Mouse (Mus musculus): ENCODE results near the gene Pbxip1.

Pbxip1 gene

DNA sequence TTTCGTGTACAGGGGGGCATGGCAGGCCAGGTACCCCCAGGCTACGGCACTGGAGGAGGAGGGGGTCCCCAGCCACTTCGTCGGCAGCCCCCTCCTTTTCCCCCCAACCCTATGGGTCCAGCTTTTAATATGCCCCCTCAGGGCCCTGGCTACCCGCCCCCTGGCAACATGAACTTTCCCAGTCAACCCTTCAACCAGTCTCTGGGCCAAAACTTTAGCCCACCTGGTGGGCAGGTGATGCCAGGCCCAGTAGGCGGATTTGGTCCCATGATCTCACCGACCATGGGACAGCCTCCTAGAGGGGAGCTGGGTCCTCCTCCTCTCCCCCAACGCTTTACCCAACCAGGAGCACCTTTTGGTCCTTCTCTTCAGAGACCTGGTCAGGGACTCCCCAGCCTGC is 3.9 kb upstream of the Pbxip1 start:
- WGBS = 86% methylated on average over 8 of the region's 8 CpGs

DNA sequence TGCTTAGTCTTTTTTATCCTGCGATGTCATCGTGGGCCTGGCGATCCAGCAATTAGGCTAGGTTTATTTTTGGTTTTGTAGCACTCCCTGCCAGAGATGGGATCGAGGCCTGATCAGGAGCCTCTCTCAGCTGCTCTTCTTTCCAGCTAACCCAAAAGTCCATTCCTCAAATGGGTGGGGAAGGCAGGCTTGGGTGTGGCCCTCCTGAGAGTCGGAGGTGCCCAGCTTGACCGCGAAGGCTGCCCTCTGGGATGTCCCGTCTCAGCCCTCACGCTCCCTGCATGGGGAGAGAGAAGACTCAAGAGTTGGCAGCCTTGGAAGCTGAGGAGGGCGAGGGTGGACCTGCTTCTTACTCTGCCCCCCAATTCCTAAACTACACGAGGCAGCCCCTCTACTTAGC is 2.0 kb upstream of the Pbxip1 start:
- 54% methylated on average over 11 of the region's 11 CpGs for WGBS

DNA sequence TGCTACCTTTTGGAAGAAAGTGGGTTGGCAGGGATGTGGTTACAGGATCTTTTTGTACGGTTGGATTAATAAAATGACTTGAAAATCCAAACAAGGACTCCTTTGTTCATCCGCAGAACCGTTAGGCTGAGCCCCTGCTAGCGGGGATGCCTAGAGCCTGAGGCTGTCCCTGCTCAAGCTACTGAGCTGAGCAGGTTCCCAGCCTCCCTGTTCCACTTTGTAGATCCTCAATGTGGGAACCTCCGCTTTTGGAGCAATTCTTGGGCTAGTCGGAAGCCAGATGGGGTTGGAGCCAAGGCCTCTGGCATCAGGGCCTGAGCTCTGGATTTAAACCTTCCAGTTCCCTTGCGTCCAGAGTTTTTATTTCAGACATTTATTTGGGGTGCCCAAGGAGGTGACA is 1.5 kb upstream of the Pbxip1 start:
- 49% methylated on average over 7 of the region's 7 CpGs for WGBS

DNA sequence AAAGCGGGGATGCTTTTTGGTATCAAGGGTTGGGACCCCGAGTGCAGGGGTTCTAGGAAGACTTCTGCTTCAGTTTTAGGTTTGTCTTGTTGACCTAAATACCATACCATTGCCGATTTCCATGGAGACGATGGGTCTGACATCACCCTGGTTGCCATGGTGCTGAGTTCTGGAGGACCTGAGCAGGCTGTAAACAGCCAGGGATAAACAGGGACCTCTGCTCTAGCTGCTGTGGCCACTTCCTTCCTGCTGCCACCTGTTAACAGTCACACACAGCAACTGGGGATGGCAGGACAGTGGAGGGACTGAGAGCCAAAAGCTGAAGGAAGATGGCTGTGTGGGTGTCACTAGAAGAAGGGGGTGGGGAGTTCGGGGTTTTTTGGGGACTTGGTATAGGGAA is 763 bp downstream of the Pbxip1 start:
- WGBS = 12% methylated on average over 5 of the region's 5 CpGs

DNA sequence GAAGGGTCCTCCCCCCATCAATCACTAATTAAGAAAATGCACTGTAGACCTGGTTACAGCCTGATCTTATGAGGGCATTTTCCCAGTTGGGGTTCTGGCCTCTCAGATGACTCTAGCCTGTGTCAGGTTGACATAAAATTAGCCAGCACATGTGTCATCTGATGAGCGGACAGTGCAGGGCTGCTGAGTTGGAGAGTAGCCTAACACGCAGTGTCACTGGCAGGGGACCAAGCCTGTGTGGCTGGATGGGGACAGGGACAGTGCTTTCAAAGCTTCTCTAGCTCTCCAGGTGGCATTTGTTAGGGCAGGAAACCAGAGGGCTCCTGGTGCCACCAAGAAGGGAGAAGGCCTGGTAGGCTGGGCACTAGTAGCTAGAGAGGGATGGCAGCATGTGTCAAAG is 4.2 kb downstream of the Pbxip1 start:
- WGBS = 84% methylated on average over 2 of the region's 2 CpGs

DNA sequence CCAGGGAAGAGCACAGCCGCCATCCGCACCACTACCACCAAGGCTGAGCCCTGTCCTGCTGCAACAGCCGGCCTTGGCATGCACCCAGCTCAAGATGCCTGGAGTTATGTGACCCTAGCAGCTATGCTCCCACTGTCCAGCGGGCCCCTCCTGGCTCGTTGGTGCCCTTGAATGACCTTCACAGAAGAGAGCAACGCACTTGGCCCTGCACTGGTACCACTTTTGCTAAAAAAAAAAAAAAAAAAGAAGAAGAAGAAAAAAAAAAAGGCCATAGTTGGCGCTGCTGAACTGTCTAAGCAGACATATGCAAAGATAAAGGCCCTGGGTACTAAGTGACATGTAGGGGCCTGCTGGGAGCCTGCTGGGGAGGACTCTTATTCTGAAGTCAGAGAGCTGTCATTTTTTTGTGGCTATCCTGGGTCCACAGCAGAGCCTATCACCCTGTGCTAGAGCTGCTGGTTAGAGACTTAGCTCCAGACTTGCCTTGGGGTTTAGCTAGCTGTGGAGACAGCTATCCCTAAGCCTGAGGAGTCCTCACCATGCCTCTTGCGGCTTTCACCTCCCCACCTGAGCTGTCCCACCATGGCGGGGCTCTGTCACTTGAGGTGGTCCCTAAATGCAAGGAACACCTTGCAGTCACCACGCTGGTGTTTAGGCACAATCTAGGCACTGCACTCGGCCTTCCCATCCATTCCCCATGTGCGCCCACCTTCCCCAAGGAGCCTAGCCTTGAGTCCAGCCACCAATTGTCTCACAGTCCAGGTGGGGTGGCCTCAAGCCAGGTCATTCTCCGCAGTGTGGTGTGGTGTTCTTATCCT is 12.4 kb downstream of the Pbxip1 start:
- WGBS = 67% methylated on average over 13 of the region's 13 CpGs

DNA sequence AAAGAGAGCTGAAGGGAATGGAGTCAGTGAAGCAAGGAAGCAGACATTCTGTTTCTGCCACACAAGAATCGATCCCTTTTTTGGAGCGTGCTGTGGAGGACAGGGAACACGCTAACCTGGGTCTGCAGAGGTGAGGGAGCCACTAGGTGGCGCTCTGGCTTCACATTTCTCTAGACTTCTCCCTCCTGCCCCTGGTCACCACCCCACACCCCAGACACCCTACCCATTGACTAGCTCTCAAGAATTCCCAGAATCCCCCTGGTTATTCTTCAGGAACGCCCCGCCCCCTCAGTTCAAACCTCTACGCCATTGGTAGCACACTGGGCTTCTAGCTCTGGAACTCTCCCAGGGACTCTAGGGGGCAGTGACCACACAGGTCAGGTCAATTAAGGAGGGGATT is 13.0 kb downstream of the Pbxip1 start:
- 34% methylated on average over 7 of the region's 7 CpGs for WGBS

DNA sequence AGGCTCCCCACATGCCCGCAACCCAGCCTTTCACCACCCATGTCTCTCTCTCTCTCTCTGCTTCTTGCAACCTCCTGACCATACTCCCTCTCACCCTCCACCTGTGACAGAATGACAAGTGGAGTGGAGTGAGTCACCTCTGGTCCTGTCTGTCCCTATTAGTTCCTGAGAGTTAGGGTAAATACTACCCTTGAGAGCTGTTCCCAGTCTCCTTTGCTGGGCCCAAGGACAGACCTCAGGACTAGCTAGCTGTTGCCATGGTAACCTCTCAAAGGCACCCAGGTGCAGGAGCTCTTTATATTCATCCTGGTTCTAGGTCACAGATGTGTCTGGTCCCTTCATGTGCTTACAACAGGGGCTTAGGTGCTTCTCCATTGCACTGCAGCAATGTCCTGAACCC is 15.4 kb downstream of the Pbxip1 start:
- 90% methylated on average over 1 of the region's 1 CpGs for WGBS

DNA sequence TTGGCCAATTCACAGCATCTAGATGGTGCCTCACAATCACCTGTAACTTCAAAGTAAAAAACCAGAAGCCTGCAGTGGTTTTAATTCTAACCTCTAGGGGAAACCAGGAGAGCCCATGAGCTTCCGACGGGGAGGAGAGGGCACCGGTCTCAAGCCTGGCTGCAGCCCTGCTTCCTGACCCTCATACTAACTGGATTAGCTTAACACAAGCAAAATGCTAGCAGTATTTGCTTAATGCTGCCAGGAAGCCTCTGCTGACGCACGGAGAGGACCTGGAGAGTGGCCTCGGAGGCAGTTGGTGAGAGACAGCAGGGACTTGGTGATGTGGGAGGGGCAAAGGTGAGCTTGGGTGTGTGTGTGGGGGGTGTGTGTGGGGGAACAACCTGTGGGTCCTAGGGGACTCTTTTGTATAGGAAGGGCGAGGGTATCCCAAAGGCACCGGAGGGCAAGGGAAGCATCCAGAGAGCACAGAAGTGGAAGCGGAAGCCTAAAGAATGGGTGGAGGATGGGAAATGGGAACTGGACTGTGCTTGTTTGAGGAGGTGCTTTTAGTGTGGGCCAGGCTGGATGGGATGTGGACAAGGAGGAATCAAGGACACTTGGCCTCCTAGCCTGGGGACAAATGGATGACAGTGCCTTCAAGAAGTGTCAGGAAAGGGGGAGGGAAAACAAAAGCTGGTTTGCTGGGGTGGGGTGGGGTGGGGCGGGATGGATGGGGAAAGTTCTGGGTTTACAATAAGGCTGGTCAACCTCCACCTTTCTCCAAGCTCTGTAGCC is 18.1 kb downstream of the Pbxip1 start, which contains the start of gene Pmvk:
Gene Pmvk, plus strand, starts transcription at position 141 of the 777 bp plus-strand sequence.
- 79% methylated on average over 10 of the region's 10 CpGs for WGBS

DNA sequence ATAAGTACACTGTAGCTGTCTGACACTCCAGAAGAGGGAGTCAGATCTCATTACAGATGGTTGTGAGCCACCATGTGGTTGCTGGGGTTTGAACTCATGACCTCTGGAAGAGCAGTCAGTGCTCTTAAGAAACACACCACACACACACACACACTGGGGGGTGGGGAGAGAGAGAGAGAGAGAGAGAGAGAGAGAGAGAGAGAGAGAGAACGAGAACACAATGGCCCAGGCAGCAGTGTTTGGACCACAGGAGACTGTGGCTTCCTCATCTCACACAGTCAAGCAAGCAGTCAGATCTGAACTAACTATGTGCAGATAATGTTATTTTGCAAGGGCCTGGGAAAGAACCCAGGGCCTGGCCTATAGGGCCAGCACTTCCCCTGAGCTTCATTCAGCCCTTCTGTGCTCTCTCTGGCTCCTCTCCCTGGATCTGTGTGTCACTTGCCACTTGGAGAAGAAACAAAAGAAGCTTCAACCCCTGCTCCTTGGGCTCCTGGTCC is 19.3 kb downstream of the Pbxip1 start:
- 92% methylated on average over 1 of the region's 1 CpGs for WGBS

DNA sequence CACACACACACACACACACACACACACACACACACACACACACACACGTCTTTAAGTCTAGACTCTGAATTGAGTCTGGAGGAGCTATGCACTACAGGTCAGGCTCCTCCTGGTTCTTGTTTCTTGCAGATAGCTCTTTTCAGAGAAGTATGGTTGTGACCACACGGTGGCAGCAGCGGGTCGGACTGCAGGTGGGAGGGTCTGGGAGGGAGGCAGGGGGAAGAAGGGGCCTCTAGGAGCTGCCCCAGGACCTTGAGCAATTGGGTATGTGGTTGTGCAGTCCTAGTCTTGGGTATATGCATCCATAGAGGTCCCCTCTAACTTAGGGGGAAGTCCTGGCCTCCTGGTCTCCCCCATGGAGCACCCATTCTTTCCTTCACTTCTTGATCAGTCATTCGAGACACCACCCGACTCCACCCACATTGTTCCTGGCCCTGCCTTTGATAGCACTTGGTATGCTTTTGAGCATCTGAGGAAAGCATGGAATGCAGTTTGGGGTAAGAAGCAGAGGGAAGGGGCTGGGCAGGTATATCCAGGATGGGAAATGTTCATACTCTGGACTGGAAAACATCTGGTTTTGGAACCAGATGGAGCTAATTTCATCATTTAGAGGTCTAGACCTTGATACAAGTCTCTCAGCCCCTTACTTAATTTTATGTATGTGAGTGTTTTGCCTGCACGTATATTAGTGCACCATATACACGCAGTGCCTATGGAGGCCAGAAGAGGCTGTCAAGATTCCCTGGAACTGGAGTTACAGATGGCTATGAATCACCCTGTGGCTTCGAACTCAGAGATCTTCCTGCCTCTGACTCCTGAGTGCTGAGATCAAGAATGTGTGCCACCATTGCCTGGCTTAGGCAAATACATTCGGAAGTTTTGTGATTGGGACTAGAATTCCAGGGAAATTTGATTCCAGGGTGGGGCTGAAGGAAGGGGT is 20.5 kb downstream of the Pbxip1 start:
- 35% methylated on average over 10 of the region's 10 CpGs for WGBS

DNA sequence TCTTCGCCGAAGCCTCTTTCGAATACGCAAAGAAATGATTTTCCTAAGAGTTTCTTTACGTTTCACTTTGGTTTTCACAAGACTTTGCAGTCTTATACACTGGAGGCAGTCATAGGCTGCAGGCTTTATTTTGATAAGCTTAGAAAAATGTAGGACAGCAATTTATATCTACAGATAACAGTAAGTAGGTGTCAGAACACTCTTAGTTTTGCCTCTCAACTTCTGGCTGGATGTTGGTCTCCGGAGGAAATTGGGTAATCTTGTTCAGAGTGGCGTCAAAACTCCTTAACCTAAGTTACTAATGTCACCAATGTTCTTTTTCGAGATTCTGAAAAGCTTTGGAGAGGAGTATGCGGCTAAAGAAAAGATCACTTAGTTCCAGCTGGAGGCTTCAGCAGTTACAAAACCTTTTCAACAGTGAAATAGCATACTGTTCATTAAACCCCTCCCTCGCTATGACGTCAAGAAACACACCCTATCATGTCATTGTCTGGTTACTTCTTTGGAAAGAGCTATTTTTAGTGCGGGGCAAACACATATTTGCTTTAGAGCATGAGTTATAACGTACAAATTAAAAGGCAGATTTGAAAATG is 22.0 kb downstream of the Pbxip1 start:
- WGBS = 29% methylated on average over 13 of the region's 13 CpGs

DNA sequence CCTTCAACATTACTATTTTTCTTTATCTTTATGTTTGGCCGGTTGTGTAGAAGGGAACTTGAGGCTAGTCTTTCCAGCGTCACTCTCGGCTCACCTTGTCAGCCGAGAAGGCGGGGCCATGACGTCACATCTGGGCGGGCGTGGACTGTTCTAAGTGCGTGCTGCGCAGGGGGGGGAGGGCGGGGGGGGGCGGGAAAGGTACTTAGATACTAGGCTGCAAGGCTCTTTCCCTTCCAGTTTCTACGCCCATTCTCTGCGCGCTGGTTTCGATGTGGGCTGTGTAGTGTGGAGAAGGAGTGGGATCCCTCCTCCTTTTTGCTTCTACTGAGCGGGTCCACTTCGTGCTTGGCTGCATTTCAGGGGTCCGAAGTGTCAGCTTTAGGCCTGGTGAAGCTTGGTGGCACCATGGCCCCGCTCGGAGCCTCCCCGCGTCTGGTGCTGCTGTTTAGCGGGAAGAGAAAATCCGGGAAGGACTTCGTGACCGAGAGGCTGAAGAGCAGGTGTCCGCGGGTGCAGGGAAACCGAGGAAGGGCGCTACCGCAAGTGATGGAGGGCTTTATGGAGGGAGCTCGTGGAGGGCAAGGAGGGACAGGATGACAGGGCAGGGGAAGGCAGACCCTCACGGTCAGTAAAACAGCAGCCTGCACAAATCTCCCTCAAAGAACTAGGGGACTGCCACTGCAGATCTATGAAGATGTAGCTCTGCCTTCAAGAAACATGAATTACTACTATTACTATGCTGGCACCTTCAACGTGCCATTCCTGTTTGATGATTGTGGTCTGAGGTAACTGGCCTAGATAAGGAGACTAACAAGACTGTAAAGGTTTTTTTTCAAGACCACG is 22.7 kb downstream of the Pbxip1 start:
- under 1% methylated on average over 36 of the region's 36 CpGs for WGBS

DNA sequence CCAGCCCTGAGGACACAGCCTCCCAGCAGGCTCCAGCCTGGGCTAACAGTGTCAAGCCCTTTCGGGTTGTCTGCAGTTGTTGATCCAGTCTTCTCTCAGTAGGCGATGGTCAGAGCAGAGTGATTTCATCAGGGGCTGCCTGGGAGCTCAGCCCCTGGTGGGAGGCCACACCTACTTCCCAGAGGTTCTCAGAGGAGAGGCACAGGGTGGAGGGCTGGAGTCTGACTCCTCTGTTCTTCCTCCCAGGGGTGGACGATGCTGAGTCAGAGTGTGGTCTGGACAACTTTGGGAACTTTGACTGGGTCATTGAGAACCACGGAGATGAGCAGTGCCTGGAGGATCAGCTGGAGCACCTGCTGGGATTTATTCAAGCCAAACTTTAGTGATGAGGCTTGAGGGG is 31.8 kb downstream of the Pbxip1 start:
- 70% methylated on average over 4 of the region's 4 CpGs for WGBS

DNA sequence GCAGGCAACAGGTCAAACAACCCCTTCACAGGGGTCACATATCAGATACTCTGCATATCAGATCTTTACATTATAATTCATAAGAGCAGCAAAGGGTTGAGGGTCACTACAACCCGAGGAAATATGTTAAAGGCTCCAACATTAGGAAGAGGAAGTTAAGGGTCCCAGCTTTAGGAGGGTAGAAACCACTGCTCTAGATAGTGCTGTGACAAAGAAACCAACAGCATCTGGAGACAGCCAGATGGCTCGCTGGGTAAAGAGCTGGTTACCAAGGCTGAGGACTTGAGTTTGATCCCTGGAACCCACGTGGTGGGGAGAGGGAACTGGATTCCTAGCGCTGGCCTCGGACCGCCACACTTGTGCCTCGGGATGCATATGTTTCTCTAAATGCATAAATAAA is 35.8 kb downstream of the Pbxip1 start:
- WGBS = 84% methylated on average over 7 of the region's 7 CpGs

DNA sequence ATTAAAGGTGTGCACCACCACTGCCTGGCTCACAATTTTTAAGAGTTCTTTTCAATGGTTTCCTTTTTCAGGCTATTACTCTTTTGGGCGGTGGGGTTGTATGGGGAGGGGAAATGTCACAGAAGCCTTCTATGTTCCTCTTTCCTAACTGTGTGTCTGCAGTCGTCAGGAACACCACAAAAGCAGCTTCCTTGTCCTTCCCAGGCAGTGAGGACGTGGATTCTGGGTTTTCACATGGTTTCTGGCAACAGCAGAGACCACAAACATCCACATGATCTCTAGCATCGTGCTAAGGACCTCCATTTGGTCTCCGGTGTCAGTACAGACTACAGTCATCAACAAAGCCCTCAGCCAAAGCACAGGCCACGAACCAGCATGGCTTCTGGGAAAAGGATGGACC is 37.3 kb downstream of the Pbxip1 start:
- 77% methylated on average over 6 of the region's 6 CpGs for WGBS

DNA sequence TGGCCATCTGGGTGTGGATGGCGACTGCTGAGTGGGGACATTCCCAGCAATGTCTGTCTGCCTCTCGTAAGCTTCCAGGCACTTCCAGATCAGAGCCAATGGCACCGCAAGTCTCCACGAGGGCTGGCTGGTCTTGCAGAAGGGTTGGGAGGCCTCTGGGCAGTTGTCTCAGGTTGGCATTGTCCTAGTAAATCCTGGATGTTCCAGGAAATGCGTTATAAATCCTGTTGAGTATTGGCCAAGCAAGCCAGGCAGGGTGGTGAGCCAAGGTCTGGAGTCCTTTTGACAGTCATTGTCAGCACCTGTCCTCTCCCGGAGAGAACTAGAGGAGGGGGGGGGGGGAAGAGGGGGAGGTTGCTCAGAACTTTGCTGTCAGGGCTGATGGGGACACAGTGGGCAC is 42.5 kb downstream of the Pbxip1 start:
- WGBS = 79% methylated on average over 6 of the region's 6 CpGs

DNA sequence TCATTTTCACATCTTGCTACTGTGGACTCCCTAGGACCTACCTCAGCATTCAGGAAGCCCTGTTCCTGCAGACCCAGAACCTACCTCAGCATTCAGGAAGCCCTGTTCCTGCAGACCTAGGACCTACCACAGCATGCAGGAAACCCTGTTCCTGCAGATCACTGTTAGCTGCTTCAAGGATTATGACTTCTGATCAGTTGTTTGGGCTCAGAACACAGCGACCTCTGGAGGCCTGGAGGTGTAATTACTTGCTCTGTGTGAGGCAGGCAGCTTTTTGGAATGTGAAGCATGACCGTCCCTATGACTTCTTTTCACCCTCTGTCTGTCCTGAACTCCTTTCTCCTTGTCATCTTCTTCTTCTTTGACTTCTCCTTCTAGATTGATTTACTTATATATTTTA is 45.0 kb downstream of the Pbxip1 start:
- WGBS = 45% methylated on average over 2 of the region's 2 CpGs

DNA sequence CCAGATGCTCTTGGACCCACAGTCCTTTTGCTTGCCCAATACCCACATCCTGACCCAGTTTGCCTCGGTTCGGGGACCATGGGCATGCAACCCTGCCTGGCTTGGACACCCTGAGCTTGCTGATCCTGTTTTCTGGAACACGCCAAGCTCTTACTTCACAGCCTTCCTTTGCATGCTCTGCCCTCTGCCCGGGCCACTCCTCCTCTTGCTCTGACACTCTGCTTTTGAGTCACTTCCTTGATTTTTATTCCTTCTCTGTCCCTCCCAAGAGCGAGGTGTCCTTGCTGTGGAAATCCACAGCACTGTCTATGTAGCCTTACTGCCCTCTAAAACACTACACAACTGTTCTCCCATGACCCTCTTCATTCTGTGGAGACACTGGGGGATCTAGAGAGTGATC is 45.7 kb downstream of the Pbxip1 start:
- WGBS = 83% methylated on average over 5 of the region's 5 CpGs

DNA sequence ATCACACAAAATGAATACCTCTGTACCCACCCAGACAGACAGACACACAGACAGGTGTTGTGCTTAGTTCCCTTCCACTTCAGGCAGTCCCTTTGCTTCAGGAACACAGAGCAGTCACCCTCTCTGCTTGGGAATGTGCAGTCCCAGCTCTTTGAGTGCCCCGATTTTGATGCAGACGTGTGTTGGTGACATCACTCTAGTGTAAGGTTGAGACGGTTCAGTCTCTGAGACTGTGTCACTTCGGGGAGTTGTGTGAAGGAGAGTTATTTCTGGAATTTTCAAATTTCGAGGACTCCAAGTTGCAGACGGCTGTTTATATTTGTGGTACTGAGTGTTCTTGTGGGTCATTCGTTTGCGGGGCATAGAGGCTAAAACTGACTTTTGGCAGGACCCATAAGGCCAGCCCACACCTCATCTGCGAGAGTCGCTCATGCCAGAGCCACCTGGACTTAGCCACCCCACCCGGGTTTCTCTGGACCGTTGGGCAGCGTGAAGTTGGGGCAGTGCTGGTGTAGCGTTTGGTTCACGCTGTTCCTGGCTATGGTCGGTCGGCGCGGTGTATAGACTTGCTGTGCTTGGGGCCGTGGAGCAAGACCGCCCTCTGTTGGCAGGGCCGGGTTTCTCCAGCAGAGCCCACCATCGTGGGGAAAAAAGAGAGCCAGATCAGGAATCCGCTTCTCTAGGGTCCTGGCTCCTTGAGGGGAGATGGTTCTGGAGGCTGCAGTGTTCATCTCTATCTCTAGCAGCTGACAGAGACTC is 48.4 kb downstream of the Pbxip1 start:
- WGBS = 14% methylated on average over 24 of the region's 24 CpGs
